11 mouse cellular contexts compared by ENCODE assay signal in genomic region chr1:92099964-92100363, GRCm38 (mm10).
DNase-seq lines count a peak whose midpoint lies in the region; ATAC-seq and TF ChIP-seq lines count a peak whose summit lies in the region.
"Had no signal": no experiment of that assay in that cellular context is flagged by ENCODE, and none has a peak within 500 bp of the region (broad histone marks: within the 10 kb centered on the region; RNA-seq: fewer than 3 reads in every experiment).

No protein-coding gene starts in this region.

- 55% methylated on average over 4 of the region's 4 CpGs for WGBS in heart, embryonic 15.5 days

- DNase-seq in heart, postnatal 25 days (ENCODE audit: low spot score) = no peak
- DNase-seq in brain, adult 2 months (ENCODE audit: low read depth, low spot score) = peak; percentile 80
- DNase-seq in left cerebral cortex, adult 9 months (ENCODE audit: low spot score in 2 of 2) = peak; percentile 56 to 69
- no peak for DNase-seq in cerebellum, adult 8-10 months
- no peak for DNase-seq in embryo, embryonic 10 days (ENCODE audit: low spot score)
- DNase-seq: thymus, postnatal 14 days had no signal

- peak overlapping the region; percentile 11; the same call in 1 of the 2 replicates for H3K27ac ChIP-seq in heart, embryonic 15.5 days
- H3K27ac ChIP-seq in cortical plate, adult 2 months (ENCODE audit: insufficient read depth, low read length) = peak overlapping the region; percentile 70
- H3K27ac ChIP-seq: liver, embryonic 14.5 days; midbrain, embryonic 12.5 days had no signal

- H3K9ac ChIP-seq in heart, embryonic 15.5 days = no peak overlapping the region
- H3K9ac ChIP-seq: liver, embryonic 14.5 days; midbrain, embryonic 12.5 days had no signal

- no peak for TF ChIP-seq CTCF in cortical plate, adult 2 months (IDR thresholded peaks at IDR 0.05; ENCODE audit: extremely low read depth, insufficient read depth, low read length)

- H3K36me3 ChIP-seq in heart, embryonic 15.5 days = no peaks in the 10 kb centered on the region
- H3K36me3 ChIP-seq: midbrain, embryonic 12.5 days had no signal

- ATAC-seq in heart, embryonic 15.5 days (replicated peaks; ENCODE audit: insufficient number of reproducible peaks, insufficient read depth, low FRiP score, low read depth) = no peak

- H3K4me3 ChIP-seq in heart, embryonic 15.5 days = no peak overlapping the region
- H3K4me3 ChIP-seq in cortical plate, adult 2 months (ENCODE audit: insufficient read depth, low read length) = no peak overlapping the region
- H3K4me3 ChIP-seq: midbrain, embryonic 12.5 days had no signal

- TF ChIP-seq POLR2A in cortical plate, adult 2 months (IDR thresholded peaks at IDR 0.05; ENCODE audit: extremely low read depth, insufficient read depth, low read length) = no peak

- H3K4me1 ChIP-seq in heart, embryonic 15.5 days (replicated peaks) = peaks cover 32% of the 10 kb centered on the region
- peaks cover 21% of the 10 kb centered on the region for H3K4me1 ChIP-seq in cortical plate, adult 2 months (ENCODE audit: control insufficient read depth, insufficient read depth, low read length)

- no peaks in the 10 kb centered on the region for H3K27me3 ChIP-seq in heart, embryonic 15.5 days
- H3K27me3 ChIP-seq: midbrain, embryonic 12.5 days had no signal

- no peak overlapping the region for H3K4me2 ChIP-seq in heart, embryonic 15.5 days
- H3K4me2 ChIP-seq: midbrain, embryonic 12.5 days had no signal

- no peaks in the 10 kb centered on the region for H3K9me3 ChIP-seq in heart, embryonic 15.5 days (replicated peaks)
- H3K9me3 ChIP-seq: G1E; midbrain, embryonic 12.5 days had no signal

- intact Hi-C loops in heart, postnatal 25 days (cut with DNase I) = no loop called here

Comparison
In these comparisons a context has a peak if more than half of its experiments do, and no peak if none do; other contexts are left out.
1. DNase-seq: peak in brain, adult 2 months (single experiment) and left cerebral cortex, adult 9 months (2 of 2); none in heart, postnatal 25 days (single experiment), cerebellum, adult 8-10 months (single experiment) and embryo, embryonic 10 days (single experiment).